Mouse (Mus musculus) kidney, adult 8-10 months (tissue): Measurements from ENCODE around the gene Nsd2.
"Not testable (repeated sequence)": the region's sequence is repeated elsewhere in the genome, so short reads cannot be mapped to it uniquely, and the experiment has no call there.

Experiments
- DNase-seq, 2 experiments: peaks; one replicate each; pipeline ENCODE4 v3.0.0; 2022

Gene Nsd2

DNA sequence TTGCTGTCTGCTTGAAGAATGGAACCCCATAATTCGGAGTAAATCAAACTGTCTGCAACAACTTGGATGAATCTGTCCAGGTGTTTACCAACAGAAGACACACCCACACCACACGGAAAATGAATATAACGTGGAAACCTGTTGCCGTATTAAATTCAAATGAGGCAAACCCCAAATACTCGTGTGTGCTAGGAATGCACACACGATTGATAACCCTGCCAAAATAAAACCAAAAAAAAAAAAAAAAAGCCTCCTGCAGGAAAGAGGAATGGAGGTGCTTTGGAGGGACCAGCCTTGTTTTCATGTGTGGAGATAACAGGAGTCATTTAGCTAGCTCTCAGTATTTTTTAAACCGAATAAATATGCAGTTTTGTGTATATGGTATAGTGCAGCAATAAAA, 114.4 kb downstream of the Nsd2 start:
- DNase-seq: no peak

DNA sequence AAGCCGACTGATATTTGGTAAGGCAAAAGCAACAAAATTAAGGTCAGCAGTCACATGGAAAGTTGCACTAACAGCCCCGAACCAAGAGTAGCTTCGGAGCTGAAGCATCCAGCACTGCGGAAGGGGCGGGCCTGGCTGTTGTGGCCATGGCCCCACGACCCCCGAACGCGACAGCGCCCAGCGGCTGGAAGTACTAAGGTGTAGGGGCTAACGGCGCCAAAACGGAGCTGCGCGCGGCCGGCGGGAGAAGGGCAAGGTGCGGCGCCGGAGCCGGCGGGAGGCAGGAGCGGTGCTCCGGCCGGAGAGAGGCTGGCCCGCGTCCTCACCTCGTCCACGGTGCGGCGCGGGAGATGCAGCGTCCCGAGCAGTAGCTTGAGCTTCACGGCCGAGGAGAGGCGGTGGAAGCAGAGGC, 115.2 kb downstream of the Nsd2 start:
- no peak for DNase-seq

DNA sequence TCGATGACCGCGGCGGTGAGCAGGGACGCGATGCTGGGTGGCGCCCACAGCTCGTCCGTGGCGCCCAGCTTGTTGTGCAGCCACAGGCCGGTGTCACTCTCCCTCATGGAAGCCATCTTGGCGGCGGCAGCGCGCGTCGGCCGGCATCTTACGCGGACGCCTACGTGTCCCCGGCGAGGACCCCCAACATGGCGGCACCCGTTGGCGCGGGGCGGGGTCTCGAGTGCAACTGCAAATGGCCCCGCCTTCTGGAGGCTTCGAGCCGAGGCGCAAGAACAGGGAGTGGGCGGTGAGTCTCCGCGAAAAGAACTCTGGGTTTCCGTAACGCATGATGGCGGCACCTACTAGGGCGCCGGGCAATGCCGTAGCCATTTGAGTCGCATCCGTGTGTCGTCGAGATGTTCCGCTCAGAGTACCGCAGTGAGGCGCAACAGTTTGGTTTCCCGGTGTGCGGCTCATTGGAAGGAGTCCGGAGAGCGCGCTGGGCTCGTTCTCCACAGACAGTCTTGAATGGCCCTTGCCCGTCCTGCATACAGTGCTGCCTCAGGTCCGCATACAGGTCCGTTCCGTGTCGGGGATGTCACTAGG, 115.7 kb downstream of the Nsd2 start, which contains the start of gene Nelfa:
Gene Nelfa, minus strand, starts transcription at position 294 of the 588 bp plus-strand sequence.
- peak; percentile 98 to 99 for DNase-seq

DNA sequence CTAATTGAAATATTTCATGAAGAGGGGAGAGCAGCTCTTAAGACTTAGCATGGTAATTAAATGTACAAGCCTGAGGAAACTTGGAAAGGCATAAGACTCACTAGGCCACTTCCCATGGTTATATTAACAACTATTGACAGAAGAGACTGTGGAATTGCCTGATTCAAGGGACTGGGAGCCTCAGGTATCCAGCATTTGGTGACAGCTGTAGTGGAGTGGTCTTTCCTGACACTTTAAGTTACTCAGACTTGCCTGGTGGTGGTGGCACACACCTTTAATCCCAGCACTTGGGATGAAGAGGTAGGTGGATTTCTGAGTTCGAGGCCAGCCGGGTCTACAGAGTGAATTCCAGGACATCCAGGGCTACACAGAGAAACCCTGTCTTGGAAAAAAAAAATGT, 116.7 kb downstream of the Nsd2 start:
- no peak for DNase-seq

DNA sequence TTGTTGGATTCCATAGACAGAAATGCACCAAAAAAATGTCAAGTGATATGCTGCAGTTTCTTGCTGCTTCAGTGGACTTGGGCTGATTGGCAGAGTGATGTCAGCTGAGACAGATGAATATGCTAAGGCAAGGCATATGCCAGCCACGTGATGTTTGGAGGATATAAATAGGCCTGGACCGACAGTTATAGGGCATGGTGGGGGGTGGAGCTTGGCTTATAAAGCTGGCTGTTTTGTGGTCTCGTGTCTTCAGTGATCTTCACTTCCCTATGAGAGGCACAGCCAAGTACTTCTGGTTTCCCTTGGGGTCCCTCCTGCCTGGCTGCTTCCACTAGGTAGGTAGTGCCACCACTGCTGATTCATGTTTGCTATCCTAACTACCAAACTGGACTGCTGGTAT, 117.9 kb downstream of the Nsd2 start:
- no peak for DNase-seq

DNA sequence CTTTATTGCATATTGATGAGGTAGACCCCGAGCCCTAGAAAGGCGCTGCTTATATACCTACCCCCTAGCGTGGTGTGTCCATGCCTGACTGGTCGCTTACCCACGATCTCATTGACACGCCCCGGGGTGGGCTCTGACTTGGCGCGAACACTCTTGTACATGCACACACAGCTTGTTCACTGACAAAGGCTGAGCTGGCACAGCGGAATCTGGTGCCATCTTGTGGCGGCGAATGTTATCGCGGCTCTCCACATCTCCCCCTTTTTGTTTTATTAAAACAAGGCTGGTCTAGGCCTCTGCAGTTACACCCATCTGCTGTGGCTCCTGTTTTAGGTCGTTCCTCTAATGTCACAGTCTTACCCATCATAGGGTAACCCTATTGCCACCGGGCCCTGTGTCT, 126.5 kb downstream of the Nsd2 start:
- not testable (repeated sequence) for DNase-seq
